Mouse (Mus musculus): Measurements from ENCODE around the gene 1700006A11Rik. TPM values are rescaled to one million over a fixed set of nuclear protein-coding genes. Genes with fewer than 3 reads are reported as not detected.
"Not testable (repeated sequence)": the region's sequence is repeated elsewhere in the genome, so short reads cannot be mapped to it uniquely, and the experiment has no call there.

1700006A11Rik gene
- not detected in 2 replicates for polyA plus RNA-seq (2012; ENCODE audit: insufficient read depth, insufficient read length, missing spikeins)

DNA sequence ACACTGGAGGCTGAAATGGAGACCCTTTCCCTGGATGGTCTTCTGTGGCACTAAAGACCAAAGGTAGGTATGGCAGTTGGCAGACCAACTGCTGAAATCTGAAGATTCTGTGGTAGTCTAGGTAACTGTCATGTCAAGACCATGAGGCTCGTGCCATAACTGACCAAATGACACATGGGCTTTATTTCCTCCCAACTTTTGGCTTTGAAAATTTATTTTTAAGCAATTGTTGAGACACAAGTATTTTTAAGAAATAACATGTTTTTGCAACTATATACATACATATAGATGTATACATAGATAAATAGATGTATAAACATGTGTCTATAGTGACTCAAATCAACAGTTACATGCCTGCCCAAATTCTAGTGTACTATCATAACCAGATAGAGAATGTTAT is at the start of gene 1700006A11Rik:
Gene 1700006A11Rik (minus strand): TSS at position 101 of the 400 bp plus-strand sequence.
- Histone ChIP-seq H3K4me3 (ENCODE audit: insufficient read depth, low read length) (no peak within 1 kb of the TSS), H3K4me1 (ENCODE audit: control insufficient read depth, insufficient read depth, low read length) (no peaks in the 10 kb centered on the region), H3K27ac (ENCODE audit: insufficient read depth, low read depth, low read length) (no peak within 1 kb of the TSS)
- TF ChIP-seq CTCF (IDR thresholded peaks at IDR 0.05; ENCODE audit: low read depth, low read length): no peak
- no peak for TF ChIP-seq POLR2A (IDR thresholded peaks at IDR 0.05; ENCODE audit: borderline replicate concordance, low read depth, low read length)

DNA sequence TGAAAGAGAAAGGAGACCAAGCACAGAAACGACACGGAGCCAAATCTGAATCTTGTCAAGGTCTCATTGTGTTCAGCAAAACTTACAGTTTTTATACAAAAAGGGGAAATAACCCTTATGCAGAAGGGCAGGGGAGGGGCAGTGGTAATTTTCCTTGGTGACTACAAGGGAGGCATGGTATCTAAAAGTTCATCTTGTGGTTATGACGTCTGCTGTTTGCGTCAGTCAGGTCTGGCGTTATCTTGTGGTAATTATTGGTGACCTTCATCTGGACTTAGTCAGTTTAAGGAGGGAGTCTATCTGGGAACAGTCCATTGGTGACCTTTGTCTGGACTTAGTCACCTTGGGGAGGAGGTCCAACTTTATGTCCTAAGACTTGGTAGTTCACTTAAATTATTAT is 48.5 kb upstream of the 1700006A11Rik start:
- not testable (repeated sequence) for H3K27ac ChIP-seq (ENCODE audit: insufficient read depth, low read depth, low read length); H3K4me3 ChIP-seq (ENCODE audit: insufficient read depth, low read length); H3K4me1 ChIP-seq (ENCODE audit: control insufficient read depth, insufficient read depth, low read length)

DNA sequence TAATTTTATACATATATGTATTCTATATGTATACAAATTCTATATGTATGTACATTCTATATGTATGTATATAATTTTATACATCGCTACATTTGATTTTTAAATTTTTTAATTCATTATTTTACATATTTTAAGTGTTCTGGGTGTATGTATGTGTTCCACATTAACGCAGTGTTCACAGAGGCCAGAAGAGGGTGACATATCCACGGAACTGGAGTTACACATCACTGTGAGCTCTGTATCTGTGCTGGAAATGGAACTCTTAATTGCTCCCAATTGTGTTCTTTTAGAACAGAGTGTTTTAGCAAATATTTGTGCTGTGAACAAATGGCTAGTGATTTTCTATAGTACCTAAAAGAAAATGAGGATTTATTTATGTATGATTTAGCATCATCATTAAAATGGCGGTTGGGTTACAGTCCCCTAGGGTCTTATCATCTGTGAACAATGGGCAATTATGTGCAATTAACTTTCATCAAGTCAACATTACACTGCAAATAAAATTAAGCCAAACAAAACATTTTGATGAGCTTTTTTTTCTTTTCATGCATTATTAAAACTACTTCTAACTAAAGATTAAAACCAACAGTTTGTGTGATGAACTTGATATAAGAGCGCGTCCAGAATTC is 40.4 kb upstream of the 1700006A11Rik start:
- no peak overlapping the region for H3K4me3 ChIP-seq (ENCODE audit: insufficient read depth, low read length)
- H3K27ac ChIP-seq (ENCODE audit: insufficient read depth, low read depth, low read length): no peak overlapping the region
- H3K4me1 ChIP-seq (ENCODE audit: control insufficient read depth, insufficient read depth, low read length): no peaks in the 10 kb centered on the region
- TF ChIP-seq CTCF (IDR thresholded peaks at IDR 0.05; ENCODE audit: low read depth, low read length): no peak
- TF ChIP-seq POLR2A (IDR thresholded peaks at IDR 0.05; ENCODE audit: borderline replicate concordance, low read depth, low read length): no peak

DNA sequence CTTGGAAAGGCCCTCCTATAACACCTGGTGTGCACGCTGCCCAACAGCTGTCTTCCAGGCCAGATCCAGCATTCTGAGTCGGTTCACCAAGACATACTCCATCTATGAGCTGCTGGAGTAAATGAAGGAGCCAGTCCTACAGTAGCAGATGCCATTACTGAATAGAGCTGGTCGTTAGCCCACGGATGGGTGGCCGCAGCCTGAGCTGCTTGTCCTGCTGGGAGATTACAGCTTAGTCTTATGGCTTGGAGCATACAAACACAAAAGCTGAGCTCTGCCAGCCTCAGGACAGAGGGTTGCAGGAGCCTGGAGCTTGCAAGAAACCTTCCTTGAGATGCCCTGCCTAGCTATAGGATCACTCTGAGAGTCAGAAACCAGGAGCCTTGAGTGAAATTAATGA is 33.6 kb downstream of the 1700006A11Rik start:
- Histone ChIP-seq H3K4me1 (ENCODE audit: control insufficient read depth, insufficient read depth, low read length) (no peaks in the 10 kb centered on the region), H3K4me3 (ENCODE audit: insufficient read depth, low read length) (no peak overlapping the region), H3K27ac (ENCODE audit: insufficient read depth, low read depth, low read length) (no peak overlapping the region)
- TF ChIP-seq POLR2A (IDR thresholded peaks at IDR 0.05; ENCODE audit: borderline replicate concordance, low read depth, low read length) (no peak), CTCF (IDR thresholded peaks at IDR 0.05; ENCODE audit: low read depth, low read length) (no peak)

DNA sequence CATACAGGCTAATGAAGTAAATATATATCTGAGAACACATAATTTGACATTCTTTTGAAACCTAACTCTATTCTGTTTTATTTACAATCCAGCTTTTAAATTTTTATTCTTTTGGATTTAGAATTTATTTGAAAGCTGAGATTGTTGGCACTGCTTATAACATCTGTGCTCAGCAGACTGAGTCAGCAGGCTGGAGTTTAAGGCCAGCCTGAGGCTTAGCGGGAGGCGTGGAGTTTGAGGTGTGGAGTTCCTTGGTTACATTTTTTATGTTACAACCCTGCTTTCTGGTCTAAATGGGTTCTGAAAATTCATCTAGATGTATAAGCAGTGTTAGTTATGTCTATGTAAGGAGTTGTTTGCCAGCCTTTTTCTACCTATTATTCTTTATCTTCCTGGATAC is 35.7 kb downstream of the 1700006A11Rik start:
- H3K4me3 ChIP-seq (ENCODE audit: insufficient read depth, low read length): no peak overlapping the region
- TF ChIP-seq POLR2A (IDR thresholded peaks at IDR 0.05; ENCODE audit: borderline replicate concordance, low read depth, low read length) (no peak), CTCF (IDR thresholded peaks at IDR 0.05; ENCODE audit: low read depth, low read length) (no peak)
- no peaks in the 10 kb centered on the region for H3K4me1 ChIP-seq (ENCODE audit: control insufficient read depth, insufficient read depth, low read length)
- H3K27ac ChIP-seq (ENCODE audit: insufficient read depth, low read depth, low read length): no peak overlapping the region

DNA sequence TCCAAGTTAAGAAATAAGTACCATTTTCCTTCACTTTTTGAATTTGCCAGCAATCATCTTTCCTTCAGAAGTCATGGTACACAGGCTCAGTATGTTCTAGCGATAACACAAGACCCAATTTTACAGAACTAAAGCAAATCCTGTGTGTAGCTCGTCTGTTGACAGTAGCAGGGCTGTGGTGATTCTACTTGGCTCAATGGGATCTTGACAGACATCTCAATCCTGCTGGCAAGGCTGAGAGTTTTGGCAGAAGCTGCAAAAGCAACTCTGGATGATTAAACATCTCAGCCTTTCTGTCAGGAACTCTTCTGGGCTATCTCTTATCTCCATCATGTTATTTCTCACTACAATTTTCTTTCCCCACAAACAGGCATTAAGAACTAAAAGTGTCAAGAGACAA is 36.2 kb downstream of the 1700006A11Rik start:
- H3K4me3 ChIP-seq (ENCODE audit: insufficient read depth, low read length): no peak overlapping the region
- TF ChIP-seq POLR2A (IDR thresholded peaks at IDR 0.05; ENCODE audit: borderline replicate concordance, low read depth, low read length) (no peak), CTCF (IDR thresholded peaks at IDR 0.05; ENCODE audit: low read depth, low read length) (no peak)

DNA sequence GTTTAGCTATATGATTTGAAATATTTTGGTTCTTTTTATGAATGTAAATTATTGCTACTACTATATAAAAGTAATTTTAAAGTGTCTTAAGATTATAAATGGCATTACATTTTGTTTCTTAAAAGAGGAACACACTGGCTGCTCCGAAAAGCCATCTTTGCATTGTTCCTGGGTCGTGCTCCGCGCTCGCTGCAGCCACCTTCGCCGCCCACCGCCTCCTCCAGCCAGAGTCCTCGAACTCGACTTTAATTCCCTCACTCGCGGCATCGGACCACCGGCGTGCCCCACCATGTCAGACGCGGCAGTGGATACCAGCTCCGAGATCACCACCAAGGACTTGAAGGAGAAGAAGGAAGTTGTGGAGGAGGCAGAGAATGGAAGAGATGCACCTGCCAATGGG is 40.5 kb downstream of the 1700006A11Rik start:
- H3K27ac ChIP-seq (ENCODE audit: insufficient read depth, low read depth, low read length); H3K4me3 ChIP-seq (ENCODE audit: insufficient read depth, low read length); H3K4me1 ChIP-seq (ENCODE audit: control insufficient read depth, insufficient read depth, low read length): not testable (repeated sequence)

More for the DNA sequence above, 36.2 kb downstream of the 1700006A11Rik start:
- Histone ChIP-seq H3K4me1 (ENCODE audit: control insufficient read depth, insufficient read depth, low read length) (no peaks in the 10 kb centered on the region), H3K27ac (ENCODE audit: insufficient read depth, low read depth, low read length) (no peak overlapping the region)

DNA sequence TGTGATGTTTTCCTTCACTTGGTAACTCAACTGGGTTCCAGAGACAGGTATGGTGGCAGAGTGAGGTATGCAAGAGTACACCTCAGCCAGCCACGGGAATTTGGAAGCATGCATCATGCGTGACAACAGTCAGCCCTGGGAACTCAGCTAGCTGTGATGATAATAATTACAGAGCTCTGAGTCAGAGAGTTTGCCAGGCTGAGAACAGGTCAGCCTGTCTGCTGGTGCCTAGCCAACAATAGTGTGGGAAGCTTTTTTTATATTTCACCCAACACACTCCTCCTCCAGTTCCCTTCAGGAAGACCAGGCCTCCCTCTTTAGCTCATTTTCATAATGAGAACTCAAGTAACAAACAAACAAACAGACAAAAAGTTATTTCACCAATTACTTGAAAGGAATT is 53.8 kb downstream of the 1700006A11Rik start:
- Histone ChIP-seq H3K27ac (ENCODE audit: insufficient read depth, low read depth, low read length) (no peak overlapping the region), H3K4me3 (ENCODE audit: insufficient read depth, low read length) (no peak overlapping the region), H3K4me1 (ENCODE audit: control insufficient read depth, insufficient read depth, low read length) (no peaks in the 10 kb centered on the region)
- TF ChIP-seq CTCF (IDR thresholded peaks at IDR 0.05; ENCODE audit: low read depth, low read length) (no peak), POLR2A (IDR thresholded peaks at IDR 0.05; ENCODE audit: borderline replicate concordance, low read depth, low read length) (no peak)

DNA sequence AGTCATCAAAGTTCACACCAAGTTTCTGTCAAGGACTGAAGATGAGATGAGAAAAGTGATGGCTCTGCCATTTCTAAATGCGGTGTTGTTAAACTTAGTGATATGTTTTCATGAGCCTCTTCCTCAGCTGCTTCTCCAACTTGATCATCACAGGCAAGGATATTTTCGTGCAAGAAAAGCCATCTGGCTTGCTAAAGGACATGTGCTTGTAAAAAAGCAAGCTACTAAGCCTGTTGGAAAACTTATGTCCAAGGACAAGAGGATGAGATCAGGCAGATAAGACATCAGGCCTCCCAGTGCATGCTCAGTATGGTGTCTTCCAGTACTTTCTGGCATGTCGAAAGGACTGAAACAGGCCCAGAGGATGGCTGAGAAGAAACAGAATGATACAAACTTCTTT is 68.3 kb downstream of the 1700006A11Rik start:
- H3K4me1 ChIP-seq (ENCODE audit: control insufficient read depth, insufficient read depth, low read length): no peaks in the 10 kb centered on the region
- H3K27ac ChIP-seq (ENCODE audit: insufficient read depth, low read depth, low read length): no peak overlapping the region
- TF ChIP-seq CTCF (IDR thresholded peaks at IDR 0.05; ENCODE audit: low read depth, low read length) (no peak), POLR2A (IDR thresholded peaks at IDR 0.05; ENCODE audit: borderline replicate concordance, low read depth, low read length) (no peak)
- no peak overlapping the region for H3K4me3 ChIP-seq (ENCODE audit: insufficient read depth, low read length)

Other genes with a start within 250 kb of the 1700006A11Rik start
- not detected in 2 replicates for gene Tram1l1, start 105.2 kb downstream of the 1700006A11Rik start, polyA plus RNA-seq (2012; ENCODE audit: insufficient read depth, insufficient read length, missing spikeins)
- gene 1700003H04Rik, start 155.1 kb upstream of the 1700006A11Rik start, polyA plus RNA-seq (2012; ENCODE audit: insufficient read depth, insufficient read length, missing spikeins): not detected in 2 replicates

Data from bone marrow macrophage, adult 2 months (primary cell).